Mouse (Mus musculus): ENCODE measurements at regions not wholly inside any gene's neighbourhood (a gene's known extent, or its start where the extent isn't known, plus 50 kb on each side); places are given as distances from the start of the nearest gene placed in this dataset.
A peak's percentile ranks its signal among the peaks of the same experiment; 100 is the strongest.

GRCm38 (mm10) chr7:129790590-129791449, 199.2 kb downstream of the Wdr11 start:
- peak overlapping the region; percentile 29 for H3K27ac ChIP-seq (ENCODE audit: low read length)
- ATAC-seq (ENCODE audit: insufficient number of reproducible peaks, insufficient read depth, low FRiP score, low read depth): no peak

DNA sequence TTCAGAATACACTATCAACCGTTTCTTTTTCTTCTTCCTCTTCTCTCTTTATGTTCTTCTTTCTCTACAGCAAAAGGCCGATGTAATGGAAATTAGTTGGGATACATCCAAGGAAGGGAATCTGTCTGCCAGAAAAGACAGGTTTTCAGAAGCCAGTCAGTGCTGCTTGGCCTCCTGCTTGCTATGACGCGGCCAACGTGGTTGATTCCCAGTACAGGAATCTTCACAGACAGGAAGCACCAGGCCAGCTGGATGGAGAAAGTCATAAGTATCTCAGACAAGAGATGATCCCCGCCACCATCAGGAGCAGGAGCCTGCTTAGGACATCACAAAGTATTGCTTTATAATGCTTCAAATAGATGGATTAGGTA, 199.8 kb downstream of the Wdr11 start:
- peak overlapping the region; percentile 29; the same call in 1 of the 2 replicates for H3K27ac ChIP-seq (ENCODE audit: low read length)
- no peak for ATAC-seq (ENCODE audit: insufficient number of reproducible peaks, insufficient read depth, low FRiP score, low read depth)
- H3K4me2 ChIP-seq (replicated peaks; ENCODE audit: low read depth, low read length): no peak overlapping the region
- H3K9ac ChIP-seq (replicated peaks; ENCODE audit: low read depth, low read length): no peak overlapping the region
- peaks cover 15% of the 10 kb centered on the region; the same call in 1 of the 2 replicates for H3K4me1 ChIP-seq (ENCODE audit: control insufficient read depth, insufficient read depth, low read length)
- H3K27me3 ChIP-seq (ENCODE audit: control insufficient read depth, insufficient read depth, low read length): no peaks in the 10 kb centered on the region
- H3K36me3 ChIP-seq (ENCODE audit: control insufficient read depth, insufficient read depth, low read length): no peaks in the 10 kb centered on the region
- H3K4me3 ChIP-seq (ENCODE audit: low read depth, low read length): no peak overlapping the region
- no peaks in the 10 kb centered on the region for H3K9me3 ChIP-seq (ENCODE audit: control insufficient read depth, low read depth, low read length)
- 69% methylated on average over 6 of the region's 6 CpGs for WGBS

More at GRCm38 (mm10) chr7:129790590-129791449, 199.2 kb downstream of the Wdr11 start:
- no peak overlapping the region for H3K4me2 ChIP-seq (replicated peaks; ENCODE audit: low read depth, low read length)
- H3K9ac ChIP-seq (replicated peaks; ENCODE audit: low read depth, low read length): no peak overlapping the region
- no peaks in the 10 kb centered on the region for H3K9me3 ChIP-seq (ENCODE audit: control insufficient read depth, low read depth, low read length)
- H3K36me3 ChIP-seq (ENCODE audit: control insufficient read depth, insufficient read depth, low read length): no peaks in the 10 kb centered on the region
- H3K27me3 ChIP-seq (ENCODE audit: control insufficient read depth, insufficient read depth, low read length): no peaks in the 10 kb centered on the region
- 58% methylated on average over 6 of the region's 6 CpGs for WGBS
- H3K4me1 ChIP-seq (ENCODE audit: control insufficient read depth, insufficient read depth, low read length): peaks cover 15% of the 10 kb centered on the region; the same call in 1 of the 2 replicates
- H3K4me3 ChIP-seq (ENCODE audit: low read depth, low read length): no peak overlapping the region

DNA sequence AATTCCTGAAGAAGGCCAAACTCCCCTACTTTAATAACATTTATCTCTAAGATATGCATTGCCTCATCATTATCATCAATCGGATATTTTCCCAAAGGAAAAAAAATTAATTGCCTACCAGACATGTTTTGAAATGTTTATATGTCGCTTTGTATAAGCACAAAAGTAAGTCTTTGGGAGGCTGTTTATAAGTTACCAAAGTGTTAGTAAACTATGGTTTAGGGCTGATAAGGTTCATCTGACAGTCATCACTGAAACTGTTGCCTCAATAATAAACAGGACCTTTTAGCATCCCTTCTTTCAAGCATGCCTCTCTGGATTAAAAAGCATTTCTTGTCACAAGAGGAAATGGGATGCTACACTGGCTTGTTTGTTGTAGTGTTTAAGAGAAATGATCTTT, 202.1 kb downstream of the Wdr11 start:
- WGBS: 43% methylated on average over 2 of the region's 2 CpGs
- Histone ChIP-seq H3K36me3 (ENCODE audit: control insufficient read depth, insufficient read depth, low read length) (no peaks in the 10 kb centered on the region), H3K27ac (ENCODE audit: low read length) (no peak overlapping the region; the same call in 1 of the 2 replicates), H3K4me2 (replicated peaks; ENCODE audit: low read depth, low read length) (no peak overlapping the region), H3K9me3 (ENCODE audit: control insufficient read depth, low read depth, low read length) (no peaks in the 10 kb centered on the region), H3K9ac (replicated peaks; ENCODE audit: low read depth, low read length) (no peak overlapping the region), H3K4me1 (ENCODE audit: control insufficient read depth, insufficient read depth, low read length) (peaks cover 15% of the 10 kb centered on the region; the same call in 1 of the 2 replicates), H3K4me3 (ENCODE audit: low read depth, low read length) (no peak overlapping the region), H3K27me3 (ENCODE audit: control insufficient read depth, insufficient read depth, low read length) (no peaks in the 10 kb centered on the region)
- ATAC-seq (ENCODE audit: insufficient number of reproducible peaks, insufficient read depth, low FRiP score, low read depth): no peak

DNA sequence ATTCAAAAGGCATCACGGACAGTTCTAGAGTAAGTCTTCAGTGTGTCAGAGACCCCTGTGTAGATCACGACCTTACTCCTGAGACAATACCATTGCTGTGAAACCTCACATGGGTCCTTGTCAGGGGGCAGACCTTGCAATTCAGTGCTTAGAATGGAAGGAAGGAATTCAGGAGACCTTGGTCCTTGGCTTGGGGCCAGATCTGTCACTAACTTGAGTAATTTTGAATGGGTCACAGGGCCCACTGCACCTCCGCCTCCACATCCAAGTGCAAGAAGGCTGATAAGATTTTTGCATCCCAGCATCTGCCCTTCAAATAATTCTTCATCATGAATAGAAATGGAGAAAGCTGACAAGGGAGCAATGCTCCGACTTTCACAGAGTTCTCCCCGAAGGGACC, 202.6 kb downstream of the Wdr11 start:
- H3K27me3 ChIP-seq (ENCODE audit: control insufficient read depth, insufficient read depth, low read length): no peaks in the 10 kb centered on the region
- no peaks in the 10 kb centered on the region for H3K9me3 ChIP-seq (ENCODE audit: control insufficient read depth, low read depth, low read length)
- H3K4me2 ChIP-seq (replicated peaks; ENCODE audit: low read depth, low read length): no peak overlapping the region
- H3K4me1 ChIP-seq (ENCODE audit: control insufficient read depth, insufficient read depth, low read length): peaks cover 15% of the 10 kb centered on the region; the same call in 1 of the 2 replicates
- no peaks in the 10 kb centered on the region for H3K36me3 ChIP-seq (ENCODE audit: control insufficient read depth, insufficient read depth, low read length)
- no peak overlapping the region for H3K9ac ChIP-seq (replicated peaks; ENCODE audit: low read depth, low read length)
- ATAC-seq (ENCODE audit: insufficient number of reproducible peaks, insufficient read depth, low FRiP score, low read depth): no peak
- no peak overlapping the region for H3K4me3 ChIP-seq (ENCODE audit: low read depth, low read length)
- no peak overlapping the region; the same call in 1 of the 2 replicates for H3K27ac ChIP-seq (ENCODE audit: low read length)
- 43% methylated on average over 5 of the region's 5 CpGs for WGBS

DNA sequence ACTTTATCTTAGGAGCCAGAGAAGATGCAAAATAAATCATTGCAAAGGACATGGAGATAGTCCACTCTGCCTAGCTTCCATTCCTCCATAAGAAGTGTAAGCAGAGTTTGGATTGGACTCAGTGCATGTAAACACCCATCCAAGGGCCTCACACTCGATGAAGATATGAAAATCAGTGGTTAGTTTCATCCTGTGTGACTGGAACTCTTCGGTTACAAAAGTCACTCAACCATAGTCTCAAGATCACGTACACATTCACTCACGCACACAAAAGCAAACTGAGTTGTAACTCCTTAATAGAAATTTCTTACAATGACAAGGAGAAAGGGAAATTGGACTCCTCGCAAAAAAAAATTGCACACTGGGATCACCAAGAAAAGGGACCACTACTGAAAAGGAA, 206.9 kb downstream of the Wdr11 start:
- Histone ChIP-seq H3K36me3 (ENCODE audit: control insufficient read depth, insufficient read depth, low read length) (no peaks in the 10 kb centered on the region), H3K4me2 (replicated peaks; ENCODE audit: low read depth, low read length) (no peak overlapping the region), H3K9me3 (ENCODE audit: control insufficient read depth, low read depth, low read length) (no peaks in the 10 kb centered on the region), H3K27ac (ENCODE audit: low read length) (no peak overlapping the region), H3K4me1 (ENCODE audit: control insufficient read depth, insufficient read depth, low read length) (peaks cover 32% of the 10 kb centered on the region), H3K9ac (replicated peaks; ENCODE audit: low read depth, low read length) (no peak overlapping the region), H3K4me3 (ENCODE audit: low read depth, low read length) (no peak overlapping the region), H3K27me3 (ENCODE audit: control insufficient read depth, insufficient read depth, low read length) (no peaks in the 10 kb centered on the region)
- WGBS: 87% methylated on average over 5 of the region's 5 CpGs
- no peak for ATAC-seq (ENCODE audit: insufficient number of reproducible peaks, insufficient read depth, low FRiP score, low read depth)

DNA sequence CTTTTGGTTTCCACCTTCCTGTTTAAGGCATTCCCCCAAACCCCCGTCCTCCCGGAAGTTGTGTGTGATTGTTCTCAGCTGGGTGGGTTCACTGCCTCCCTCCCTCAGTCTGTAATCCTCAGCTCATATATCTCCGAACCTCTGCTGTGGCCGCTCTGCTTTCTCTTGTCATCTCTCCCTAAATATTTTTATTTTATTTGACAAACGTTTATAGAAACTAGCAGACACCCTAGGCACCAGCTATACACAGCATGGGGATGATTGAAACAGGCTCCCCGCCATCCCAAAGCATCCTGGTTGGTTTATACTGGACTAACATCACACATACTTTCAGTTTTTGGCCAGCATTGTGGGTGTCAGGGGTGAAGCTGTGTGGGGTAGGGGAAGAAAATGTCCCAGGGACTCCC, 208.8 kb downstream of the Wdr11 start:
- H3K4me3 ChIP-seq (ENCODE audit: low read depth, low read length): no peak overlapping the region
- WGBS: 22% methylated on average over 6 of the region's 6 CpGs
- H3K4me1 ChIP-seq (ENCODE audit: control insufficient read depth, insufficient read depth, low read length): peaks cover 40% of the 10 kb centered on the region
- H3K9me3 ChIP-seq (ENCODE audit: control insufficient read depth, low read depth, low read length): no peaks in the 10 kb centered on the region
- H3K27me3 ChIP-seq (ENCODE audit: control insufficient read depth, insufficient read depth, low read length): no peaks in the 10 kb centered on the region
- H3K27ac ChIP-seq (ENCODE audit: low read length): peak overlapping the region; percentile 85; the same call in 1 of the 2 replicates
- no peak overlapping the region for H3K9ac ChIP-seq (replicated peaks; ENCODE audit: low read depth, low read length)
- peak; percentile 86; the same call in 1 of the 2 replicates for ATAC-seq (ENCODE audit: insufficient number of reproducible peaks, insufficient read depth, low FRiP score, low read depth)
- no peak overlapping the region for H3K4me2 ChIP-seq (replicated peaks; ENCODE audit: low read depth, low read length)
- H3K36me3 ChIP-seq (ENCODE audit: control insufficient read depth, insufficient read depth, low read length): no peaks in the 10 kb centered on the region

GRCm38 (mm10) chr7:129801431-129801847, 209.8 kb downstream of the Wdr11 start:
- H3K36me3 ChIP-seq (ENCODE audit: control insufficient read depth, insufficient read depth, low read length): no peaks in the 10 kb centered on the region
- H3K9me3 ChIP-seq (ENCODE audit: control insufficient read depth, low read depth, low read length): no peaks in the 10 kb centered on the region
- 50% methylated on average over 2 of the region's 2 CpGs for WGBS
- H3K27ac ChIP-seq (ENCODE audit: low read length): peak overlapping the region; percentile 85
- H3K9ac ChIP-seq (replicated peaks; ENCODE audit: low read depth, low read length): no peak overlapping the region
- no peaks in the 10 kb centered on the region for H3K27me3 ChIP-seq (ENCODE audit: control insufficient read depth, insufficient read depth, low read length)
- ATAC-seq (ENCODE audit: insufficient number of reproducible peaks, insufficient read depth, low FRiP score, low read depth): no peak
- H3K4me3 ChIP-seq (ENCODE audit: low read depth, low read length): no peak overlapping the region
- H3K4me1 ChIP-seq (ENCODE audit: control insufficient read depth, insufficient read depth, low read length): peaks cover 43% of the 10 kb centered on the region
- H3K4me2 ChIP-seq (replicated peaks; ENCODE audit: low read depth, low read length): no peak overlapping the region

DNA sequence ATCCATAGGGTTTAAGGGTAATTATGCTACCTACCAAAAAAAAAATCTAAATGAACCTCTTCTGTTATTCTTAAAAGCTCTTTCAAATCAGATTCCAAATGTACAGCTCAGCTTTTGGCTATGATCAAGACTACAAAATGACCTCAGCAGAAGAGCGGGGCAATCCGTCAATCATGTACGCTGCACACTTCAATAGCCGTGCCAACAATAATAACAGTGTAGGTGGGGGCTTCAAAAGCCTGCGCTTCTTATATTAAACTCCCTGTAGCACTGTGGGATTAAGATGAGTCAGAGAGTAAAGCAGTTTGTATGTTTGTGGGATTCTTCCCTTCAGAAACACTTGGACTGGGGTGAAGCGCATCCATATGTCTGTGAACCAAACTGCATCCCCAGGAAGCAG, 210.5 kb downstream of the Wdr11 start:
- H3K9me3 ChIP-seq (ENCODE audit: control insufficient read depth, low read depth, low read length): no peaks in the 10 kb centered on the region
- WGBS: 52% methylated on average over 6 of the region's 6 CpGs
- no peak overlapping the region for H3K4me3 ChIP-seq (ENCODE audit: low read depth, low read length)
- H3K4me1 ChIP-seq (ENCODE audit: control insufficient read depth, insufficient read depth, low read length): peaks cover 43% of the 10 kb centered on the region
- ATAC-seq (ENCODE audit: insufficient number of reproducible peaks, insufficient read depth, low FRiP score, low read depth): no peak
- H3K36me3 ChIP-seq (ENCODE audit: control insufficient read depth, insufficient read depth, low read length): no peaks in the 10 kb centered on the region
- H3K4me2 ChIP-seq (replicated peaks; ENCODE audit: low read depth, low read length): no peak overlapping the region
- no peak overlapping the region for H3K27ac ChIP-seq (ENCODE audit: low read length)
- no peak overlapping the region for H3K9ac ChIP-seq (replicated peaks; ENCODE audit: low read depth, low read length)
- no peaks in the 10 kb centered on the region for H3K27me3 ChIP-seq (ENCODE audit: control insufficient read depth, insufficient read depth, low read length)

All from stomach, embryonic 14.5 days (tissue).